Mouse (Mus musculus) hindbrain, embryonic 10.5 days (tissue): ENCODE measurements around the gene Traf3. TPM values are rescaled to one million over a fixed set of nuclear protein-coding genes. Genes with fewer than 3 reads are reported as not detected.

Experiments
- DNase-seq: peaks from one replicate; pipeline ENCODE4 v3.0.0-alpha.2; 2017; ENCODE audit warnings: low spot score
- H3K27ac ChIP-seq: fragments of 300-500 bp; sonication (generic); 2 replicates; pipeline ENCODE4 v1.5.1; 2016; ENCODE audit warnings: mild to moderate bottlenecking, moderate library complexity
- H3K27me3 ChIP-seq: fragments of 300-500 bp; sonication (generic); 2 replicates; pipeline ENCODE4 v1.6.1; 2016; ENCODE audit warnings: mild to moderate bottlenecking; ENCODE audit not compliant: poor library complexity, insufficient read depth, severe bottlenecking
- H3K36me3 ChIP-seq: fragments of 300-500 bp; sonication (generic); 2 replicates; pipeline ENCODE4 v1.6.1; 2016; ENCODE audit warnings: mild to moderate bottlenecking, moderate library complexity
- H3K4me1 ChIP-seq: fragments of 300-500 bp; sonication (generic); replicated peaks from 2 replicates; pipeline ENCODE4 v1.6.1; 2016; ENCODE audit warnings: mild to moderate bottlenecking
- H3K4me3 ChIP-seq: fragments of 300-500 bp; sonication (generic); 2 replicates; pipeline ENCODE4 v1.5.1; 2016; ENCODE audit warnings: mild to moderate bottlenecking, moderate library complexity
- H3K9me3 ChIP-seq: fragments of 300-500 bp; sonication (generic); 2 replicates; pipeline ENCODE4 v1.6.1; 2016; ENCODE audit warnings: mild to moderate bottlenecking, moderate library complexity
- WGBS: fragments of 180-500 bp; shearing (Covaris S2); methylation state at CpG from one replicate; pipeline ENCODE4 v1.1.7; 2016; 5-methylcytosine and 5-hydroxymethylcytosine counted together
- polyA plus RNA-seq: library from polyadenylated mRNA; unstranded; fragments of >200 nt; fragmentation: Nextera tagmentation; extraction: Ambion mirVana; gene quantifications from 2 replicates; pipeline ENCODE4 v1.2.1, GENCODE M21; 2016

Gene Traf3
- polyA plus RNA-seq, 1 experiment from 2014 or later: 13.9 TPM

DNA sequence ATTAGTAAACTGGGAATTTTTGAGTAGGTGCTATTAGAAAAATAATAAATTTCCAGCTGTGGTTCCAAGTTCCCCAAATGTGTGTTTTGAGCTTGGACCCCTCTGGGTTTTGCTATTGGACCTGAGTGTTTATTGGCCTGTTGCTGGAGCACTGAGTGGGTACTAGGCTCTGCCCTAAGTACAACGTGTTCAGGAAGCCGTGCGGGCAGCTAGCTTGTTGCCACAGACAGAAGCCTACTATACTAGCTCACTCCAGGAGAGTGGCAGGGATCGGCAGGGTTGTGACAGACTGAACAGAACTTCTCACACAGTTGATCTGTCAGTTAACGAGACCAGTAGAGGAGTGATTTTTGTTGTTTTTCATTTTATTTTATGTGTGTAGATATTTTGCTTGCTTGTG lies 24.2 kb downstream of the Traf3 start:
- WGBS: 91% methylated on average over 5 of the region's 5 CpGs
- peaks cover 27% of the 10 kb centered on the region for H3K4me1 ChIP-seq

DNA sequence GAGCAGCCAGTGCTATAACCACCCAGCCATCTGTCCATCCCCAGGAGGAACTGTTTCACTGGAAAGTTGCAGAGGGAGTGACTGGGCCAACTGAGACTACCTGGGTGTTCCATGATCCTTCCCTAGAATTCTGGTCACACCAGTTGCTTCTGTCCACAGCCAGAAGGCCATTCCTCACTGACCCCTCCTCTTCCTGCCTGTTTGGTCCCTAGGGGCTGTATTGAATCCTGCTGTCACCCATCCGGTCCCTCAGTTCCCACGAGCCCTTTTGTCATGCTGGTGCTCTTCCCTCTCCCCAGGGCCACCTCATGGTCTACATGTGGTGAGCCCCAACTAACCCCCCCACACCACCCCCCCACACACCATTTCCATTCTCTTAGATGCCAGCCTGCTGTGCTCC lies 24.7 kb downstream of the Traf3 start:
- 68% methylated on average over 2 of the region's 2 CpGs for whole genome bisulfite sequencing
- Histone ChIP-seq H3K9me3 (no peaks in the 10 kb centered on the region), H3K4me1 (peaks cover 27% of the 10 kb centered on the region), H3K36me3 (peaks cover 10% of the 10 kb centered on the region), H3K4me3 (no peak overlapping the region), H3K27me3 (no peaks in the 10 kb centered on the region), H3K27ac (no peak overlapping the region)
- DNase-seq: no peak

More for the DNA sequence above, 24.2 kb downstream of the Traf3 start:
- no peak overlapping the region for H3K27ac ChIP-seq
- peaks cover 10% of the 10 kb centered on the region for H3K36me3 ChIP-seq
- H3K27me3 ChIP-seq: no peaks in the 10 kb centered on the region
- H3K9me3 ChIP-seq: no peaks in the 10 kb centered on the region
- DNase-seq: no peak
- no peak overlapping the region for H3K4me3 ChIP-seq

DNA sequence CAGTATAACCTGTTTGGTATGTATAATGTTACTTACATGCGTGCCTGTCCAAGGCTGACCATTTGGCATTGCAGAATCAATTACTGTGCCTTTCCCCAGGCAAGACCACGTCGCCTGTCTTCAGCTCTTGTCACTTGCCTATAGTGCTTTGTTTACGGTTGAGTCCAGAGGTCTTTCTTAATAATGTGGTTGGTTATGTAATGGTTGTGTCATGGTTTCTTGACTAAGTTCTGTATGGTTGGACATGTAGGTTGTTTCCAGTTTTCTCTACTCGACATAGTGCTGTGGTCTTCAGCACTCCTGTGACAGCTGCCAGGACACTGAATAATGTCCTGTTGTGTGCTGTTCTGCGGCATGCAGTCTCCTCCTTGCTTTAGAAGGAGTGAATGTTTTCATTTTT lies 26.6 kb downstream of the Traf3 start:
- no peak overlapping the region for H3K4me3 ChIP-seq
- H3K9me3 ChIP-seq: no peaks in the 10 kb centered on the region
- 84% methylated on average over 6 of the region's 6 CpGs for WGBS
- no peaks in the 10 kb centered on the region for H3K27me3 ChIP-seq
- DNase-seq: no peak
- peaks cover 27% of the 10 kb centered on the region for H3K4me1 ChIP-seq
- H3K36me3 ChIP-seq: peaks cover 17% of the 10 kb centered on the region
- H3K27ac ChIP-seq: no peak overlapping the region

DNA sequence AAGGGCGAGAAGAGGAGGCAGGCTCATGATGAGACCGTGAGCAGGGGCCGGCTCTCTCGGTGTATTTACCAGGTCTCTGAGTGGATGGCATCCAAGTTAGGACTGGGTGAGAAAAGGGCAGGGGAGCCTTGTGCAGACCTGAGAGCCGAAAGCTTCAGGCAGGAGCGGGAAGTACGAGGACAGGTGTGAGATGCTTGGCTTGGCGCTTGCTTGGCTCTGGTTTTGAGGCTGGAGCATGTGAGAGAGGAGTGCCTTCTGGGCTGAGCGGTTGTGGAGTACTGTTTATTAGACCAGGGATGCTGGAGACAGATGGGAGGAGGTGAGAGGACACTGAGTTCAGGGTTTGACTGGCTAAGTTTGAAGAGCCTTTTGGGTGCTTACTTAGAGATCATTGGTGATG lies 27.2 kb downstream of the Traf3 start:
- WGBS: 78% methylated on average over 9 of the region's 9 CpGs
- no peak overlapping the region for H3K27ac ChIP-seq
- no peak for DNase-seq

DNA sequence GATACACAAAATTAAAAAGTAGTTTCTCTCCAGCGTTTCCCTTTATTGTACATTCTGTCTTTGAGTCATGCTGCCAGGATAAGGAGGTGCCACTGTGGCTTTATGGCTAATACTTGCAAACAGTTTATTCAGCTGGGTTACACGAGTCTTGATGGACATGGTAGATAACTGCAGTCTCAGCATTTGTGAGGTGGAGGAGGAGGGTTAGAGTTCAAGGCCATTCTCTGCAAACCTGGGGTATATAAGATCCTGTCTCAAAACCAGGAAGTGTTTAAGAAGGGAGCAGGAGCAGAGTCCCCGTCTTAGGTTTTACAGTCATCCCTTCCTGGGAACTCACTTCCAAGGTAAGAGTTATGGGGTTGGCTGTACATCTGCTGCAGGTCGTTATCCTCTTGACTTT lies 30.4 kb downstream of the Traf3 start:
- H3K4me1 ChIP-seq: peaks cover 19% of the 10 kb centered on the region
- peaks cover 18% of the 10 kb centered on the region for H3K36me3 ChIP-seq
- no peaks in the 10 kb centered on the region for H3K9me3 ChIP-seq
- no peak overlapping the region for H3K27ac ChIP-seq
- DNase-seq: no peak
- 89% methylated on average over 4 of the region's 4 CpGs for WGBS
- no peak overlapping the region for H3K4me3 ChIP-seq
- H3K27me3 ChIP-seq: no peaks in the 10 kb centered on the region

More for the DNA sequence above, 27.2 kb downstream of the Traf3 start:
- Histone ChIP-seq H3K4me3 (no peak overlapping the region), H3K4me1 (peaks cover 27% of the 10 kb centered on the region), H3K27me3 (no peaks in the 10 kb centered on the region), H3K9me3 (no peaks in the 10 kb centered on the region), H3K36me3 (peaks cover 17% of the 10 kb centered on the region)

DNA sequence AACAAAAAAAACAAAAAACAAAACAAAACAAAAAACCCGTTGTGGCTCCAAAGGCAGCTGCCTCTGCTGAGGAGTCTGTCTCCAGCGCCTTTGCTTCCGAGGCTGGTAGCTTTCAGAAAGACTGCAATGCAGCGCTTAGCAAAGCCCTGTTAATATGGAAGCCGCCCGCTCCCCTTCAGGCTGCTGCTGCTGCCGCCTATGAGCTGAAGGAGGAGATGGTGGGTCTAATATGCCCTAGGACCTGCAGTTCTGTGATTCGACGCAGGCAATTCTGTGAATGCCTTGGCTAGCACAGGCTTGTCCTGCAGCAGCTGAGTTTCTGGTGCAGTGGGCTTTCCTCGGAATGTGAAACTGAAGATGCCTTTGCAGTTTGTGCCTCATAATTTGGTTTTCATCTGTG lies 36.9 kb downstream of the Traf3 start:
- H3K27ac ChIP-seq: no peak overlapping the region
- H3K36me3 ChIP-seq: peaks cover 11% of the 10 kb centered on the region; the same call in 1 of the 2 replicates
- DNase-seq: no peak
- WGBS: 75% methylated on average over 10 of the region's 10 CpGs
- H3K9me3 ChIP-seq: no peaks in the 10 kb centered on the region
- no peaks in the 10 kb centered on the region for H3K27me3 ChIP-seq
- H3K4me1 ChIP-seq: peaks cover 12% of the 10 kb centered on the region
- H3K4me3 ChIP-seq: no peak overlapping the region

DNA sequence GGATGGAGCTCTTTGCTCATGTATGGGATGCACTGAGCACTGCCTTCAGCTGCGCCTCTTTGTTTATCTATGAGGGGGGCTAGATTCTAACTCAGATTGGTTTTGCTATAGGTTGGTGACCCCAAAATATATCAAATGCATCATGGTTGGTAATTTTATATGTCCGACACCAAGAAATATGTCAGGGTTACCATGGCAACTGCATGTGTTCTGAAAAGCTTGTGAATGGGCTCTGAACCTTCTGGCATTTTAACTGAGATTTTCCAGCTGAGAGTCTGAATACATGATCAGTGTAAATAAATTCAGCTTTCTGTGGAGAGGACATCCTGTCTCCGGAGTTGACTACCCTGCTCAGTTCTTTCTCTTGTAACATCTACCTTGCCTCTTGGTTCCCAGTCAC lies 37.8 kb downstream of the Traf3 start:
- no peak for DNase-seq
- no peak overlapping the region for H3K4me3 ChIP-seq
- peaks cover 13% of the 10 kb centered on the region; the same call in 1 of the 2 replicates for H3K36me3 ChIP-seq
- peaks cover 12% of the 10 kb centered on the region for H3K4me1 ChIP-seq
- H3K27me3 ChIP-seq: no peaks in the 10 kb centered on the region
- 68% methylated on average over 3 of the region's 3 CpGs for WGBS
- no peaks in the 10 kb centered on the region for H3K9me3 ChIP-seq
- no peak overlapping the region for H3K27ac ChIP-seq

DNA sequence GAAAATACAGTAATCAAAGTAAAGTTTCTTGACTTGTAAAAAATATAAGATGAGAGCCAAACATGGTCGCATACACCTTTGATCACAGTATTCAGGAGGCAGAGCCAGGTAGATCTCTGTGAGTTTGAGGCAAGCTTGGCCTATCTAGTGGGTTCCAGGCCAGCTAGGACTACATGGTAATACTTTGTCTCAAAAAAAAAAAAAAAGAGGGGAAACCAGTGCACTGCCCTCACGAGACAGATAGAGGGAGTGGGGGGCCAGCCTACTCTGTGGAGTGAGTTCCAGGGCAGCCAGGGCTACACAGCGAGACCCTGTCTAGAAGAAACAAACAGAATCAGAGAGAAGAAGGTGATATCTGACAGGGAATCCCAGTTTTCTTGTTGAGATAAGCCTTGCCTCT lies 41.5 kb downstream of the Traf3 start:
- 0 out of 2 replicates have a peak, but pooled peaks cover 2% of the 10 kb centered on the region for H3K36me3 ChIP-seq
- WGBS: 84% methylated on average over 3 of the region's 3 CpGs
- H3K27me3 ChIP-seq: no peaks in the 10 kb centered on the region
- DNase-seq: no peak
- H3K9me3 ChIP-seq: no peaks in the 10 kb centered on the region
- peaks cover 12% of the 10 kb centered on the region for H3K4me1 ChIP-seq
- H3K4me3 ChIP-seq: no peak overlapping the region
- H3K27ac ChIP-seq: no peak overlapping the region

DNA sequence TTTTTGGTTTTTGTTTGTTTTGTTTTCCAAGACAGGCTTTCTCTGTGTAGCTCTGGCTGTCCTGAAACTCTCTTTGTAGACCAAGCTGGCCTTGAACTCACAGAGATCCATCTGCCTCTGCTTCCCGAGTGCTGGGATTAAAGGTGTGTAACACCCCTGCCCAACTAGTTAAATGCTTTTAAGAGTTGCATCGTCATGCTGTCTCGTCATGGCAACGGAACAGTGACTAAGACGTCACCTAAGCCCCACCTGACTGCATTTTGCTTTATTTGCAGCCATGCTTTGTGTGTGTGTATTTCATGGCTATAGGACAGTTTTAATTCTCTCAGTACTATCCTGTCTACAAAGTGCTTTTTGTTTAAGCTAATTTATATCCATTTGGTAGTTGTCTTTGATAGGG lies 45.6 kb downstream of the Traf3 start:
- 78% methylated on average over 5 of the region's 5 CpGs for WGBS
- H3K4me3 ChIP-seq: no peak overlapping the region
- no peaks in the 10 kb centered on the region for H3K9me3 ChIP-seq
- DNase-seq: no peak
- no peaks in the 10 kb centered on the region for H3K4me1 ChIP-seq
- 0 out of 2 replicates have a peak, but pooled peaks cover 4% of the 10 kb centered on the region for H3K36me3 ChIP-seq
- no peaks in the 10 kb centered on the region for H3K27me3 ChIP-seq
- no peak overlapping the region for H3K27ac ChIP-seq

DNA sequence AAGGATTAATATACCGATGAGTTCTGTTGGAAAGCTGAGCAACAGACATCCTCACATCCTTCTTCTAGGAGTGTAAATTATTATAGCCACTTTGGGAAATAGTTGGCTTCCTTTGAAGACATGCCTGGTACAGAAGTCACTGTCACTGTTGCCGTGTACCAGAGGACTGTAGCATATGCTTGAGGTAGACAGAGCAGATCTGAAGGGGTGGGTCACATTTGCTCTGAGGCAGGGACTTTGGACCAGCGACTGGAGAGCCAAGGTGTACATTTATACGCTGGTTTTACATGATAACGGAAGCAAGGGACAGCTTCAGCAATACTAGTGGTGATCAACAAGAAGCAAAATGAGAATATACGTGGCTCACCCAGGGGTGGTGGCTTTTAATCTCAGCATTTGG lies 52.7 kb downstream of the Traf3 start:
- peaks cover 24% of the 10 kb centered on the region; the same call in 1 of the 2 replicates for H3K9me3 ChIP-seq
- no peaks in the 10 kb centered on the region for H3K4me1 ChIP-seq
- no peak overlapping the region for H3K27ac ChIP-seq
- DNase-seq: no peak
- peaks cover 41% of the 10 kb centered on the region for H3K36me3 ChIP-seq
- WGBS: 95% methylated on average over 6 of the region's 6 CpGs
- no peak overlapping the region for H3K4me3 ChIP-seq
- no peaks in the 10 kb centered on the region for H3K27me3 ChIP-seq

DNA sequence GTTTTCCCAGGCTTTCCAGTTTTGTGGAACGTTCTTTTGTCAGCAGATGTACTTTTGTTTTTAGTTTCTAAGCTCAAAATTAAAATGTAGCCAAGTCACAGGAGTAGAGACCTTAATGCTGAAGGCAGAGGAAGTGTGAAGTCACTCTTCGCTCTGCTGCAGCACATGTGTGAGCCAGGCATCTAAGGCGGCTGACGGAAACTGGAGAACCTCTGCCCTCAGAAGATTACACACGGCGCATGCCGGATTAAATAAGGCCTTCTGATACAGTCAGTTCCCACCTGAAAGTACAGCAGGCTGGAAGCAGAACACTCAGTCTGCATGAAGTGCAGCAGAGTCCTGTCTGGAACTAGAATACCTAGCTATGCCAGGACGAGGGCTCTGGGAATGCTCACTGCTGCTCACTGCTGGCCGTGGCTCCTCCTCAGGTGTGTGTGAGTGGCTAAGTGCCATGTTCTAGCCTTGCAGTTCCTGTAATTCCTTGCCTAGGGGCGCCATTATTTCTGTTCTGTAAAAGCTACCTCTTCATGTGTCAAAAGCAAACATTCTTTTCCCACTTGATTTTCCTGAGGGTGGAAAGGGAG lies 59.1 kb downstream of the Traf3 start:
- 87% methylated on average over 10 of the region's 10 CpGs for WGBS
- DNase-seq: no peak
- peaks cover 51% of the 10 kb centered on the region for H3K36me3 ChIP-seq
- no peak overlapping the region for H3K4me3 ChIP-seq
- H3K4me1 ChIP-seq: no peaks in the 10 kb centered on the region
- H3K27me3 ChIP-seq: no peaks in the 10 kb centered on the region
- peaks cover 18% of the 10 kb centered on the region; the same call in 1 of the 2 replicates for H3K9me3 ChIP-seq
- no peak overlapping the region for H3K27ac ChIP-seq

DNA sequence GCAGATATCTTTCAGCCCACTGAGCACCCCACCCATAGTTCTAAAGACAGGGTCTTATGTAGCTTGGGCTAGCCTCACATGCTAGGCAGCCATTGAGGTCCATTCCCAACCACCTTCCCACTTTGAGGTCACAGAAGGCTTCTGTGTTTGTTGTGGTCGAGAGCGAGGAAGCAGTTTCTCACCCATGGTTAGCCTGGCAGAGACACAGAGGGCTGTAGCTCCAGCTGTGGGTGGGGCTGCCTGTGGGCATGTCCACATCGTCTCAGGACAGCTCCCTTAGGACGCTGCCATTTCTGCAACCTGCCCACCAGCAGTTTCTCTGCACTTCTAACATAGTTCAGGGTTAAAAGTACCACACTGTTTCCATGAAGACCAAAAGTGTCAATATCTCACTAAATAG lies 61.2 kb downstream of the Traf3 start:
- H3K9me3 ChIP-seq: peaks cover 2% of the 10 kb centered on the region; the same call in 1 of the 2 replicates
- WGBS: 82% methylated on average over 4 of the region's 4 CpGs

DNA sequence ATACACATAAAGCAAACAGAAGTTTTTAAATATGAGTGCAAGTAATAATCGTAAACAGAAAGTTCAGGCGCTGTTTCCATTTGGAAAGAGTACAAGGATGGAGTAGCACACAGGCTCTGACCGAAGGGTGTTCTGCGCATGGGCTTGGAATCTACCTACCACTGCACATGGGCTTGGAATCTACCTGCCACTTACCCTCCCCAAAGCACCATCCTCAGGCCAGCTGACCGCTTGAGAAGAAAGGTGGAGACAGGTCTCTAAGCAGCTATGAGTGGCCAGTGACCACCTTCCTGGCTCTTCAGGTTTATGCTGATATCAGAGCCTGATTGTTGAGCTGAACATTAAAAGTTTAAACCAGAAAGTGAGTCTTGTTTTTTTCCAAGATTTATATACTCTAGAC lies 62.3 kb downstream of the Traf3 start:
- Histone ChIP-seq H3K27me3 (no peaks in the 10 kb centered on the region), H3K4me3 (no peak overlapping the region), H3K4me1 (no peaks in the 10 kb centered on the region), H3K27ac (no peak overlapping the region), H3K36me3 (peaks cover 20% of the 10 kb centered on the region), H3K9me3 (no peaks in the 10 kb centered on the region)
- WGBS: 95% methylated on average over 5 of the region's 5 CpGs
- DNase-seq: no peak

More for the DNA sequence above, 61.2 kb downstream of the Traf3 start:
- no peak for DNase-seq
- Histone ChIP-seq H3K4me1 (no peaks in the 10 kb centered on the region), H3K27ac (no peak overlapping the region), H3K4me3 (no peak overlapping the region), H3K27me3 (no peaks in the 10 kb centered on the region), H3K36me3 (peaks cover 30% of the 10 kb centered on the region)

DNA sequence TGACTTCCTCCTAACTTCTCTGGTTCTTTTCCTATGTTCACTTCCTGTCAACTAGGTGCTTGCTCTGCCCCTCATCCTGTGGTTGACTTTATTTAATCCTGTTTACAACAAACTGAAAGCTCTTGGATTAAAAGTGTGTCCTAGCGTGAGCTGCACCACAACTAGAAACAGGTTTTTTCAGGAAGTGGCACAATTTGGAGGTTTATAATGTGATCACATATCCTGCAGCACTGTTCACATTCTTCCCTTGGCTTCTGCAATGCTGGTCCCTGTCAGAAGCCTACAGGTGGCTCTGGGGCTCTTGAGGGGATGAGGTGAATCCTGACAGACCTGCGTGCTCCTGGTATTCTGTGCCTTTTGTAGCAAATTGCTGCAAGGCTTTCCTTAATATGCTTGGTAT lies 64.6 kb downstream of the Traf3 start:
- no peaks in the 10 kb centered on the region for H3K4me1 ChIP-seq
- H3K4me3 ChIP-seq: no peak overlapping the region
- peaks cover 23% of the 10 kb centered on the region for H3K36me3 ChIP-seq
- H3K9me3 ChIP-seq: no peaks in the 10 kb centered on the region
- 96% methylated on average over 2 of the region's 2 CpGs for WGBS
- DNase-seq: no peak
- H3K27me3 ChIP-seq: no peaks in the 10 kb centered on the region
- H3K27ac ChIP-seq: no peak overlapping the region
